Mouse (Mus musculus): ENCODE results near the gene Stat4.
"Not testable (repeated sequence)": the region's sequence is repeated elsewhere in the genome, so short reads cannot be mapped to it uniquely, and the experiment has no call there.

Gene Stat4

GRCm38 (mm10) chr1:52034816-52035752 is 48.1 kb downstream of the Stat4 start:
- DNase-seq (ENCODE audit: low read depth, low spot score): no peak

- no peak for DNase-seq (ENCODE audit: low read depth, low spot score)
These were observed 52.2 kb downstream of the Stat4 start for GRCm38 (mm10) chr1:52039151-52039550.

GRCm38 (mm10) chr1:52039626-52040025 is 52.7 kb downstream of the Stat4 start:
- no peak for DNase-seq (ENCODE audit: low read depth, low spot score)

GRCm38 (mm10) chr1:52040366-52041061 is 53.6 kb downstream of the Stat4 start:
- DNase-seq (ENCODE audit: low read depth, low spot score): no peak

- no peak for DNase-seq (ENCODE audit: low read depth, low spot score)
These were observed 56.2 kb downstream of the Stat4 start for GRCm38 (mm10) chr1:52043191-52043590.

- DNase-seq (ENCODE audit: low read depth, low spot score): not testable (repeated sequence)
These were observed 59.9 kb downstream of the Stat4 start for GRCm38 (mm10) chr1:52046891-52047290.

GRCm38 (mm10) chr1:52048711-52049110 is 61.8 kb downstream of the Stat4 start:
- DNase-seq (ENCODE audit: low read depth, low spot score): no peak

GRCm38 (mm10) chr1:52049827-52050226 is 62.9 kb downstream of the Stat4 start:
- DNase-seq (ENCODE audit: low read depth, low spot score): no peak

- no peak for DNase-seq (ENCODE audit: low read depth, low spot score)
These were observed 64.6 kb downstream of the Stat4 start for GRCm38 (mm10) chr1:52051542-52051941.

- no peak for DNase-seq (ENCODE audit: low read depth, low spot score)
These were observed 66.0 kb downstream of the Stat4 start for GRCm38 (mm10) chr1:52052910-52053309.

- DNase-seq (ENCODE audit: low read depth, low spot score): no peak
These were observed 69.0 kb downstream of the Stat4 start for GRCm38 (mm10) chr1:52055947-52056346.

GRCm38 (mm10) chr1:52057153-52057552 is 70.2 kb downstream of the Stat4 start:
- DNase-seq (ENCODE audit: low read depth, low spot score): no peak

GRCm38 (mm10) chr1:52066276-52066675 is 79.3 kb downstream of the Stat4 start:
- no peak for DNase-seq (ENCODE audit: low read depth, low spot score)

GRCm38 (mm10) chr1:52066694-52067093 is 79.7 kb downstream of the Stat4 start:
- DNase-seq (ENCODE audit: low read depth, low spot score): no peak

GRCm38 (mm10) chr1:52079724-52080367 is 92.9 kb downstream of the Stat4 start:
- DNase-seq (ENCODE audit: low read depth, low spot score): no peak

- DNase-seq (ENCODE audit: low read depth, low spot score): no peak
These were observed 93.4 kb downstream of the Stat4 start for GRCm38 (mm10) chr1:52080375-52080774.

GRCm38 (mm10) chr1:52086236-52086635 is 99.3 kb downstream of the Stat4 start:
- DNase-seq (ENCODE audit: low read depth, low spot score): no peak

GRCm38 (mm10) chr1:52087128-52087527 is 100.2 kb downstream of the Stat4 start:
- no peak for DNase-seq (ENCODE audit: low read depth, low spot score)

GRCm38 (mm10) chr1:52088634-52089033 is 101.7 kb downstream of the Stat4 start:
- no peak for DNase-seq (ENCODE audit: low read depth, low spot score)

- no peak for DNase-seq (ENCODE audit: low read depth, low spot score)
These were observed 111.8 kb downstream of the Stat4 start for GRCm38 (mm10) chr1:52098618-52099232.

- no peak for DNase-seq (ENCODE audit: low read depth, low spot score)
These were observed 113.5 kb downstream of the Stat4 start for GRCm38 (mm10) chr1:52100496-52100895.

GRCm38 (mm10) chr1:52102795-52103194 is 115.8 kb downstream of the Stat4 start:
- no peak for DNase-seq (ENCODE audit: low read depth, low spot score)

All from WW6 (cell line).